Mouse (Mus musculus): ENCODE data around the gene Trio. TPM values are rescaled to one million over a fixed set of nuclear protein-coding genes. Genes with fewer than 3 reads are reported as not detected.

Trio gene
- polyA plus RNA-seq, 1 experiment: 47.5 TPM

DNA sequence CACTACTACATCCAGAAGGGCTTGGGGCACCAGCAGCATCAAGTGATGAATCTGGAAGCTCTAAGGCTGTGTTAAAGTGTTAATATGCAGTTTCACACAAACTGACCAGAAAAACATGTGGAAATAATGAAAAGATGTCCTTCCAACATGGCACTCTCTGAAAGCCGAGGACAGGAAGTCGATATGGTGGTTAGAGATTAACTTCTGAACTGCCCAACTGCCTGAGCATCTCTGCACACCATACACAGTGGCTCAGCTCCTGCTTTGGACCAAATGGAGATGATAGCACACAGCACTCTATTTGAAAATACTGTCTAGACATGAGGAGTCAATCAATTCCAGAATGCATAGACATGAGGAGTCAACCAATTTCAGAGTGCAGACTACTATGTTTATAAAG is 40.8 kb downstream of the Trio start:
- 75% methylated on average over 2 of the region's 2 CpGs for WGBS
- TF ChIP-seq CTCF (IDR thresholded peaks at IDR 0.05; ENCODE audit: insufficient read depth, low read length): no peak
- TF ChIP-seq POLR2A (IDR thresholded peaks at IDR 0.05; ENCODE audit: borderline replicate concordance, extremely low read depth, low read depth, low read length): no peak
- no peak for DNase-seq
- Histone ChIP-seq H3K4me1 (ENCODE audit: control insufficient read depth, insufficient read depth, low read length) (peaks cover 12% of the 10 kb centered on the region), H3K4me3 (replicated peaks; ENCODE audit: extremely low read depth, low read depth, low read length) (no peak overlapping the region)

DNA sequence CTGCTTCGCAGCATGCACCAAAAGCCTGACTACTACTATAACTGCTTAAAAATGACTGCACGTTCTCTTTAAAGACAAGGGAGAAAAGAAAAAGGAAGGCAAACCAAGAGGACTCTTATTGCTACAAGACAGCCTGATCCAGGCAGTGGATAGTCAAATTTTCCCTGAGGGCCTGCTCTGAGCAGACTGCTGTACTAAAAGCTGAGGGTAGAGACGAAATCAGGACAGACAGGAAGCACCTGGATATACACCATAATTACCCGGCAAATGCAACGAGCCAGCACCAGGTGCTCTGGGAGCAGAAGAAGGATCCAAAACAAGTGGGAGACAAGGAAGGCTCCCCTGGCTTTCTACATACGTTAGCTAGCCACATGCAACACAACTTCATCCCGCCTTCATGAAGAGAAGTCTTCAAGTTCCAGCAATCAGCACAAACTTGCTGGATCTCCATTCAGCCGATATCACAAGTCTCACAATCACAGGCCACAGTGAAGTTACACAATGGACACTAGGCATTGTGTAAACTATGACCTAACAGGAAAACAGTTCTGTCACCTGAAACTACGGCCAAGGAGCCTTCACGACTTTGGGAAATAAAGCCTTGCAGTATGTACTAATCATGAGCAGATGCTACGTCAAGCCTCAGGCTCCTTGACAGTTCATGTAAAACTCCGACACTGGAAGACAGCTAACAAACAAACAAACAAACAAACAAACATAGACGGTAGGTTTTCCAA is 43.7 kb downstream of the Trio start:
- 35% methylated on average over 13 of the region's 13 CpGs for WGBS
- TF ChIP-seq POLR2A (IDR thresholded peaks at IDR 0.05; ENCODE audit: borderline replicate concordance, extremely low read depth, low read depth, low read length): no peak
- TF ChIP-seq CTCF (IDR thresholded peaks at IDR 0.05; ENCODE audit: insufficient read depth, low read length): no peak
- Histone ChIP-seq H3K4me3 (replicated peaks; ENCODE audit: extremely low read depth, low read depth, low read length) (no peak overlapping the region), H3K4me1 (ENCODE audit: control insufficient read depth, insufficient read depth, low read length) (peaks cover 10% of the 10 kb centered on the region)
- no peak for DNase-seq

DNA sequence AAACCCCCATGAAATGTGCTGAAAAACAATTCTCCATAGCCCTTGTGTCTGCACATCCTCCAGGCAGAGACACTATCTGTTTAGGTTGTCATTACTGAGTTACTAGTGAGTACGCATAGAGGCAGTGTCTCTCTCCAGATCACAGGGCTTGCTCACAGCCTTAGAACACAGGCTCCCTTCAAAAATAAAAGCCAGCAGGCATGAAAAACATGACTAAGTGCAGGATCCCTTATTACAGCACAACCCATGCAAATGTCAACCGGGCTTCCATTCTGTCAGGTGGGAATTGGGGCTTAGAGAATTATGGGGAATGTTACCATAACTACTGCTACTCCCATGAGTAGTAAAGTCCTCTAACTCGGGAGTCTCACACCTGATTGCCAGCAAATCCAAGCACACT is 44.4 kb downstream of the Trio start:
- H3K4me1 ChIP-seq (ENCODE audit: control insufficient read depth, insufficient read depth, low read length): peaks cover 12% of the 10 kb centered on the region
- H3K4me3 ChIP-seq (replicated peaks; ENCODE audit: extremely low read depth, low read depth, low read length): no peak overlapping the region
- WGBS: 67% methylated on average over 3 of the region's 3 CpGs
- TF ChIP-seq CTCF (IDR thresholded peaks at IDR 0.05; ENCODE audit: insufficient read depth, low read length) (no peak), POLR2A (IDR thresholded peaks at IDR 0.05; ENCODE audit: borderline replicate concordance, extremely low read depth, low read depth, low read length) (no peak)
- DNase-seq: no peak

DNA sequence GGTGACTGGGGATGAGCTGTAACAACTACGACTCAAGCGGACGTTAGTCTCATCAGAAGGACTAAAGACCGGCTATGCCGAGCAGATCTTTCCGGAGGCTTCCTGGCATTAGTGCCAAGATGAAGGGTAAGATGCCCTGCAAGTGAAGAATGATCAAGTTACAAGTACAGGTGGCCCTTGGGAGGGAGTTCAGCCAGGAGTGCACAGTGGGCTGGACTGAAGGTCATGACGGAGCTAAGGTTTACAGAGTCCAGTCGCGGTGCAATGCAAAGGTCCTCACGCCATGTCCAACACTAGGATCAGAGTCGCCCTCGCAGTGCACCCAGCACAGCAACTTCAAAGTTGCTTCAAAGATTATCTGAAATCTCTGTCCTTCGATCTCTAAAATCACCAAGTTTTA is 45.2 kb downstream of the Trio start:
- DNase-seq: no peak
- WGBS: 80% methylated on average over 13 of the region's 13 CpGs
- TF ChIP-seq POLR2A (IDR thresholded peaks at IDR 0.05; ENCODE audit: borderline replicate concordance, extremely low read depth, low read depth, low read length): no peak
- no peak overlapping the region for H3K4me3 ChIP-seq (replicated peaks; ENCODE audit: extremely low read depth, low read depth, low read length)
- peaks cover 12% of the 10 kb centered on the region for H3K4me1 ChIP-seq (ENCODE audit: control insufficient read depth, insufficient read depth, low read length)

DNA sequence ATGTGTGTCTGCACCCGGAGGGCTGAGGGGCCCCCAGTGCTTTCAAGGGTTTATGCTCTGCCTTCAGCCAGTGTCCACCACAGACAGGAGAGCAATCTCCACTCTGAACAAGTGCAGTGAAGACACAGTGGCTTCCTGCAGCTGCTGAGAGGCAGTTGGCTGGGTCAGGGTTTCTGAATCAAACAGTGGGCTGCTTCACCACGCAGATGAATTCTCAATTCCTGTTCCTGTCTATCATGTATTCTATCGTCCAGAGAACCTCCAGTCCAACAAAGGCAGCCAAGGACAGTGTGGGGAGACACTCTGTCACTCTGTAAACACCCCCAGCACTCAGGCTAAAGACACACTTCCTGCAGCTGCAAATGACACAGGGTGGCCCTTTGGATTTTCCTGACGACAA is 48.7 kb downstream of the Trio start:
- WGBS: 18% methylated on average over 4 of the region's 4 CpGs
- no peak for TF ChIP-seq POLR2A (IDR thresholded peaks at IDR 0.05; ENCODE audit: borderline replicate concordance, extremely low read depth, low read depth, low read length)

DNA sequence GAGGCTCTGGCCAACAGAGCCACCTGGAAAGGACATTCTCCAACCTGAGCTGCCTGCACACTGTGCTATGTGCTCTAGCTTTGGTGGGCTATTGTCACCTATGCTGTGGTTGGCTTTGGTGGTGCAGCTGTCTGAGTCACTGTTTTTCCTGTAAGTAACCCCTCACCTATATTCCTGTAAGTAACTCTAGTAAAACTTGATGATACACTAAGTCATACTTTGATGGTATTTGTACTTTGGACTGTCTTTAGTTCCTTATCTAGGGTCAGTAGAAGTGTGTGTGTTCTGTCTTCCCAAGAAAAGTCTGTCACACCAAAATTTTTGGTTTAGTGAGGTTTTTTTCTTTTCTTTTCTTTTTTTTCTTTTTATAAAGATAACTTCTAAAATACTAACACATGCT is 49.3 kb downstream of the Trio start:
- no peak for DNase-seq
- H3K4me1 ChIP-seq (ENCODE audit: control insufficient read depth, insufficient read depth, low read length): peaks cover 3% of the 10 kb centered on the region
- TF ChIP-seq POLR2A (IDR thresholded peaks at IDR 0.05; ENCODE audit: borderline replicate concordance, extremely low read depth, low read depth, low read length): no peak
- TF ChIP-seq CTCF (IDR thresholded peaks at IDR 0.05; ENCODE audit: insufficient read depth, low read length): no peak
- no peak overlapping the region for H3K4me3 ChIP-seq (replicated peaks; ENCODE audit: extremely low read depth, low read depth, low read length)

More for the DNA sequence above, 48.7 kb downstream of the Trio start:
- Histone ChIP-seq H3K4me3 (replicated peaks; ENCODE audit: extremely low read depth, low read depth, low read length) (no peak overlapping the region), H3K4me1 (ENCODE audit: control insufficient read depth, insufficient read depth, low read length) (peaks cover 7% of the 10 kb centered on the region)
- no peak for DNase-seq

DNA sequence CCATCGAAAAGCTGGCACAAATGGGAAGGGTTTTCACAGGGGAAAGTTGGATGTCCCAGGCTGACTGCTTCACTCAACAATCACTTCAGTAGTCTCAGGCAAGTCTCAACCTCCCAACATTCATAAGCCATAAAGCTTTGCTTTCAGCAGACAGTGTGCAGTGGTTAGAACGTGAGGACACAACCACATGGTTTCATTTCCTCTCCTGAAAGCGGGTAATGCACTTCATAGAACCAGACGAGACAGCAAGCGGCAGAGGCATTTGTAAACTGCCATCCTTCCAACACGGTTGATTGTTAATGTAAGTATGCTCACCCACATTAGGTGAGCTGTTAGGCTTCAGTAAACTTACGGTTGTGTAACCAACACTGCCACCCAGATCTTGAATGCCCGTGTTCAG is 51.0 kb downstream of the Trio start:
- no peak for DNase-seq
- Histone ChIP-seq H3K4me1 (ENCODE audit: control insufficient read depth, insufficient read depth, low read length) (peaks cover 3% of the 10 kb centered on the region), H3K4me3 (replicated peaks; ENCODE audit: extremely low read depth, low read depth, low read length) (no peak overlapping the region)
- no peak for TF ChIP-seq POLR2A (IDR thresholded peaks at IDR 0.05; ENCODE audit: borderline replicate concordance, extremely low read depth, low read depth, low read length)
- no peak for TF ChIP-seq CTCF (IDR thresholded peaks at IDR 0.05; ENCODE audit: insufficient read depth, low read length)
- 76% methylated on average over 8 of the region's 8 CpGs for WGBS

DNA sequence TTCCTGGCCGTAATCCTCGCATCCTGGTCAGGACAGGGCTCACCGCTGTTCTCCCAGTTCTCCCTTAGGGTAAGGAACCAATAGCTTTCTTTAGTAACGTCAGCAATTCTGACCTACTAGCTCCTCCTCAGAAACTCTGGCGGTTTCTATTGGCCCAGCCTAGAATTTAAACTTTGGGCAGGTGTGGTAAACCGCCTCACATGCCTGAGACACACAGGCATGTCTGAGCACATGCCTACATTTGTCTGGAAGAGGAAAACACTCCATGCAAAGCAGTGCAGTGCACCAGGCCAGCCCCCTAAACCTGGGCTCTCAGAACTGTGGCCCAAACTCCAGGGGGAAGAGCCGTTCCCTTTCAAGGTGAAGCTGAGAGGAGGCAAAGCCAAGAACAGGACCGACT is 57.5 kb downstream of the Trio start:
- 79% methylated on average over 8 of the region's 8 CpGs for WGBS
- TF ChIP-seq CTCF (IDR thresholded peaks at IDR 0.05; ENCODE audit: insufficient read depth, low read length): no peak
- TF ChIP-seq POLR2A (IDR thresholded peaks at IDR 0.05; ENCODE audit: borderline replicate concordance, extremely low read depth, low read depth, low read length): no peak
- H3K4me3 ChIP-seq (replicated peaks; ENCODE audit: extremely low read depth, low read depth, low read length): no peak overlapping the region
- peaks cover 6% of the 10 kb centered on the region for H3K4me1 ChIP-seq (ENCODE audit: control insufficient read depth, insufficient read depth, low read length)
- no peak for DNase-seq

DNA sequence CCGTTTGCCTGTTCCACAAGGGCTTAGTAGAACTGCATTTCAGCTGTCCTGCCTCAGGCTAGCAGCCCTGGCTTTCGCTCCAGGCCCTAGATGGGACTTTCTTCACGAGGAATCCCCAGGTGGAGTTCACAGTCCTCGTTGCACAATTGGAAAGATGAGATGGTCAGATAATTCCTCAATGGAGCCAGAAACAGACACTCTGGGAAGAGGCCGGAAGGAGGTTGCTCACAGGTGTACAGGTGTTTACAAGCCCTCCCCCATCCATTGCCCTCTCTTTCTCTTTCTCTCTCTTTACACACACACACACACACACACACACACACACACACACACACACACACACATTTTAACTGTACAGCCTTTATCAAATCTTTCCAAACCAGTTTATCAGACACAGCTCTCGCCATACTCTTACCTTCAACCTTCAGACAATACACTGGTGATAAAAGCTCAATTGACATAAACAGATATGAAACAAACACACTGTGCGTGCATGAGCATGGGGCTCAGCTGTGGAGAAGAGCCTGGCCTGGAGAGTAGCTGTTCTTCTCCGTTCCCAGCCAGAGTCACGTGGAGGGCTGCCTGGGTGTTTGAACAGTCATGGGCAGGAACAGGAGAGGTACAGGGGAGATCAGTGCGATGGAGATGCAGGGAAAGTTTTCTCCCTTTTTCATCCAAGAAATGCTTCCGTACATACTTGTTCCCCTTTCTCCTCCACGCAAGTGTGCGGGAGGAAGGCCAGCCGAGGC is 58.3 kb downstream of the Trio start:
- DNase-seq: no peak
- TF ChIP-seq CTCF (IDR thresholded peaks at IDR 0.05; ENCODE audit: insufficient read depth, low read length): no peak
- Histone ChIP-seq H3K4me3 (replicated peaks; ENCODE audit: extremely low read depth, low read depth, low read length) (no peak overlapping the region), H3K4me1 (ENCODE audit: control insufficient read depth, insufficient read depth, low read length) (peaks cover 6% of the 10 kb centered on the region)
- 71% methylated on average over 14 of the region's 14 CpGs for WGBS

DNA sequence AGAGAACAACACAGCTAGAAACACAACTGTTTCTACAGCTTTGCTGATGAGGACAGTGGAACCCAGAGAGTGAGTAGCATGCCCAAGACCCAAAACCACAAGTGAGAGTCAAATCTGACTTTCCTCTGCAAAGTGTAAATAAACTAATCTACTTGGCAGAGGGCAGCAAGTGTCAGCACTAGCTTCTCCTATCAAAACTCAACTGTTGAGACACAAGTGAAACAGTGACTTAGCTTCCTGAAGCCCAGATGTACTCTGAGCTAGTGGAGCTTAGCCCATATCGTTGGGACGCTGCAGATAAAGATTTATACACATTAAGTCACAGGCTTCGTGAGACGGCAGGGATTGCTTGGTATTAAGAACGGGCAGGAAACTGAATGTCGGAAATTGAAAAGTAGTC is 60.8 kb downstream of the Trio start:
- TF ChIP-seq CTCF (IDR thresholded peaks at IDR 0.05; ENCODE audit: insufficient read depth, low read length) (no peak), POLR2A (IDR thresholded peaks at IDR 0.05; ENCODE audit: borderline replicate concordance, extremely low read depth, low read depth, low read length) (no peak)
- no peak for DNase-seq
- 29% methylated on average over 6 of the region's 6 CpGs for WGBS
- H3K4me1 ChIP-seq (ENCODE audit: control insufficient read depth, insufficient read depth, low read length): peaks cover 14% of the 10 kb centered on the region
- H3K4me3 ChIP-seq (replicated peaks; ENCODE audit: extremely low read depth, low read depth, low read length): no peak overlapping the region
